Mouse (Mus musculus): Measurements from ENCODE around the gene Phf5a.

Gene Phf5a

DNA sequence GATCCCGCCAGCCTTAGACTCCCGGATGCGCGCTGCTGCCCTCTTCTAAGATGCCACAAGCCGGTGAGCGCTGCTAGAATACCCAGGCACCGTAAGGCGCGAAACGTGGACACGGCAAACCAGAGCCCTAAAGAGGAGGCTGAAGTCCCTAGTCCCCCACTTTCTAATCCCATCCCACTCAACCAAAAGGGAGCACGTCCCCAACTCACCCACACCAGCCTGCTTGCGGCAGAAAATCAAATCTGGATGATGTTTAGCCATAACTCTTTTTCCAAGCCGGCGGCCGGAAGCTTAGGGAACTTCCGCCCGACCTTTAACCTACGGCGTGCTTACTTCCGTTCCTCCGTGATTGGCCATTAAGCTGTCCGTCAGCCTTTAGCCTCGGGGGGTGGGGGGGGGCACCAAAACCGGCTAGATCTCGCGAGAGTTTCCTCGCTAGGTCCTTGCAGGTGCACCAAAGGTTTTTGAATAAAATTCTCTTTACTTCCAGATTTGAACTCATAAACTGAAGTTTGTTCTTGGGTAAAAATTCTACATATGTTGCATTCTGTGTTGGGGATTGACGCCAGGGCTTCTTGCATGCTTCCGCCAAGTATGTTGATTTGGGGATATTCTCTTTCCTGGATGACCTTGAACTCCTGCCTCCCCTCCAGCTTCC, at the start of gene Phf5a:
Phf5a (minus strand) TSS at position 308 of the 658 bp plus-strand sequence.
- in situ Hi-C loops (cut with MboI; ENCODE audit: unreplicated experiment in 2 of 2): no loop called here

GRCm38 (mm10) chr15:81921255-81921654, 49.5 kb upstream of the Phf5a start:
- in situ Hi-C loops (cut with MboI; ENCODE audit: unreplicated experiment in 2 of 2): no loop called here

- in situ Hi-C loops (cut with MboI; ENCODE audit: unreplicated experiment in 2 of 2): no loop called here
These were observed 49.0 kb upstream of the Phf5a start for GRCm38 (mm10) chr15:81920546-81921217.

GRCm38 (mm10) chr15:81919062-81919461, 47.4 kb upstream of the Phf5a start:
- in situ Hi-C loops (cut with MboI; ENCODE audit: unreplicated experiment in 2 of 2): loop anchor here (5.0 kb wide), 1 partner anchor 217 kb away; no protein-coding TSS in a partner anchor

GRCm38 (mm10) chr15:81917621-81918463, 46.1 kb upstream of the Phf5a start:
- in situ Hi-C loops (cut with MboI; ENCODE audit: unreplicated experiment in 2 of 2): loop anchor here (5.0 kb wide), 1 partner anchor 216 kb away; no protein-coding TSS in a partner anchor

- in situ Hi-C loops (cut with MboI; ENCODE audit: unreplicated experiment in 2 of 2): loop anchor here (5.0 kb wide), 1 partner anchor 215 kb away; no protein-coding TSS in a partner anchor
These were observed 45.5 kb upstream of the Phf5a start for GRCm38 (mm10) chr15:81917201-81917600.

- in situ Hi-C loops (cut with MboI; ENCODE audit: unreplicated experiment in 2 of 2): loop anchor here (5.0 kb wide), 1 partner anchor 213 kb away; no protein-coding TSS in a partner anchor
These were observed 44.0 kb upstream of the Phf5a start for GRCm38 (mm10) chr15:81915663-81916062.

DNA sequence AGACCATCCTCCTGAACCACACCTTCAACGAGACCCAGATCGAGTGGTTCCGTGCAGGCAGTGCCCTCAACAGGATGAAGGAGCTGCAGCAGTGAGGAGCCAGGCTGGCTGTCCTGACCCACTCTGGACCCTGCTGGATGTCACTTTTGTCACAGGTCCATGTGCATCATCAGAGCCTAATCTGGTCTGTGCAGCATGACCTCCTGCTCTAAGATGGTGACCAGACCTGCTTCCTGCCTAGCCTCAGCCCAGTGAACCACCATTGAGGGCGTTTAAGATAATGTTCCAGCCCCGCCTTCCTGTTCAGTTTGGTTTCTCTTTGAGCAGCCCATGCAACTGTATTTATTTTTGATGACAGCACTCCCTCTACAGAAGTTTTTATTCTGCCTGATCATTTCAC, 43.0 kb upstream of the Phf5a start:
- in situ Hi-C loops (cut with MboI; ENCODE audit: unreplicated experiment in 2 of 2): loop anchor here (5.0 kb wide), 1 partner anchor 212 kb away; no protein-coding TSS in a partner anchor

GRCm38 (mm10) chr15:81912498-81912897, 40.8 kb upstream of the Phf5a start:
- in situ Hi-C loops (cut with MboI; ENCODE audit: unreplicated experiment in 2 of 2): no loop called here

DNA sequence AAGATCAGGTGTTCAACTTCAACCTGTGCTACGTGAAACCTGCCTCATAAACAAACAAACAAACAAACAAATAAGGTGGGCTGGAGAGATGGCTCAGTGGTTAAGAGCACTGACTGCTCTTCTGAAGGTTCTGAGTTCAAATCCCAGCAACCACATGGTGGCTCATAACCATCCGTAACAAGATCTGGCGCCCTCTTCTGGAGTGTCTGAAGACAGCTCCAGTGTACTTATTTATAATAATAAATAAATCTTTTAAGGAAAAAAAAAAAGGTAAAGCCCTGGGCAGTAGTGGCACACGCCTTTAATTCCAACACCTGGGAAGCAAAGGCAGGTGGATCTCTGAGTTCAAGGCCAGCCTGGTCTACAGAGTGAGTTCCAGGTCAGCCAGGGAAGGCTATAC, 37.1 kb upstream of the Phf5a start:
- in situ Hi-C loops (cut with MboI; ENCODE audit: unreplicated experiment in 2 of 2): loop anchor here (5.0 to 10.0 kb wide), 2 partner anchors 76 to 114 kb away; no protein-coding TSS in a partner anchor

DNA sequence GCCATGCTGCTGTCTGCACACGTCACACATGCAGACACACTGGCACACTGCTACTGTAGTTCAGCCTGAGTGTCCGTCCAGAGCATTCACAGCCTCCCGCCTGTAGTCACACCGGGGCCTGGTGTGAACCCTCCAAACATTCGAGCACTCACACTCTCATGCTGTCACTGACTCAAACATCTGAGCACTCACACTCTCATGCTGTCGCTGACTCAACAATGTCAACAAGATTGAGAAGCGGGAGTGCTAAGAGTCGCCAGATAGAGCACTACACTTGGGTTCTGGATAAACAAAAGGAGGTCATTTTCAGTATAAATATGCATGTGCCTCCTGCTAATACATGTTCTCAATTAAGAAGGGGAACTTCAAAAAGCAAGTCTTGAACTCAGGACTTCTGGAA, 36.2 kb upstream of the Phf5a start:
- in situ Hi-C loops (cut with MboI; ENCODE audit: unreplicated experiment in 2 of 2): loop anchor here (5.0 to 10.0 kb wide), 2 partner anchors 76 to 113 kb away; no protein-coding TSS in a partner anchor

DNA sequence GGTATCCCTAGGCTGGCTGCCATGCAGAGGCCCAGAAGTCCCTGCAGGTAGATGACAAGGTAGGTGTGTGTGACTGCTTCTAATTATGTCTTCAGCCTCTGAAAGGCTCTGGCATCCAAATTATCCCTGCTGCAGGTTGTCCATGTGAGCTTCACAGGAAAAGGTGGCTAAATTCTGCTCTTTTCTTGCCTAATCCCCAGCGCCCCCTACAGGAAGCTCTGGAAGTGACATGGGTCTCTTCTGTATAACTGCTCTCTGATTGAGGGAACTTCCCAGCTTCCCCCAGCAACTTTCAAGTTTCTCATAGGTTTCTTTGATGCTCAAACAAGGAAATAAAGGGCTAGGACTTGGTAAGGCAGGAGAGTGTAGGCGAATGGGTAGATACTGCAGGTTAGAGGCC, 33.2 kb upstream of the Phf5a start:
- in situ Hi-C loops (cut with MboI; ENCODE audit: unreplicated experiment in 2 of 2): loop anchor here (5.0 to 10.0 kb wide), 2 partner anchors 73 to 110 kb away; no protein-coding TSS in a partner anchor

DNA sequence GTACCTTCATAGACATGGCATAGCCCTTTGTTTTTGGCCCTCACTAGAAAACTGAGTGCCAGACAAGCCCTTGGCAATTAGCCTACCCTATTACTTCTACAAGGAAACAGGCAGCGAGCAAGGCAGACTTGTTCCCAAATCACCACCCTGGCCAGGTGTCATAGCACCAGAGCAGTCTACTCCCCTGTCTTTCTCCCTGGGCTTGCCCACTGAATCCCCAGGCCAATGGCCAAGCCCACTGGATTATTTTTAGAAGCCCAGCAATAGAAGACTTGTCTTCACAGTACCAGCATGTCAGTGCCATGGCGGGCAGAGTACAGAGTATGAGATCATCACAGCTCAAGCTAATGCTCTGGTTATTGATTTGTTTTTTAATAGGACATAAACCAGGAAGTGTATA, 27.0 kb upstream of the Phf5a start:
- in situ Hi-C loops (cut with MboI; ENCODE audit: unreplicated experiment in 2 of 2): no loop called here

DNA sequence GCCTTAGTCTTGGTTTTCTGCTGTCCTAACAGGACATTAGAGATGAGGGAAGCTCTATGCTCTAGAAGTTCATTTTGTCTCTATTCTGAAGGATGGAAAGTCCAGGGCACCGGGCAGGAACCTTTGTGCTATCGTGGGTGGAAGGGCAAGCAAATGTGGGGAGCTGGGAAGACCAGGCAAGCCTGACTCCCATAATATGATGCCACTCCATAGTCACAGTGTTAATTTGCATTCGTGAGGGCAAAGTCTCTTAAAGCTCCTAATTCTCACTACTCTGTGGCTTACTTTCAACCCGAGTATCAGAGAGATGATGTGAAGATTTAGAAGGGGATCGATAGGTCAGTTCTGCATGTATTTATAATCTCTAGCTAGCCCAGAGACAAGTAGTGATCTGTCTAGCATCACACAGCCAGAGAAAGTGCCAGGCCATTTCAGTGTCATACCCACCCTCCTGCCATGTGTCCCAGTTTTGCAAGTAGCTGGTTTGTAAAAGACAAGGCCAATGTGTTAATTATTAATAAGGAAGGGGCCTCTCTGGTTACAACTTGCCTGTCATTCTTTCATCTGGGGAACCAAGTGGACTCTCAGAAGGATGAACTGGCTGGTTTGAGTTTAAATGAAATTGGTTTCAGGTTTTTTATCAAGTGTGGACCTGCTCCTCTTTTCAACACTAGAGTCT, 26.0 kb upstream of the Phf5a start:
- in situ Hi-C loops (cut with MboI; ENCODE audit: unreplicated experiment in 2 of 2): no loop called here

- in situ Hi-C loops (cut with MboI; ENCODE audit: unreplicated experiment in 2 of 2): no loop called here
These were observed 24.7 kb upstream of the Phf5a start for GRCm38 (mm10) chr15:81896407-81896806.

DNA sequence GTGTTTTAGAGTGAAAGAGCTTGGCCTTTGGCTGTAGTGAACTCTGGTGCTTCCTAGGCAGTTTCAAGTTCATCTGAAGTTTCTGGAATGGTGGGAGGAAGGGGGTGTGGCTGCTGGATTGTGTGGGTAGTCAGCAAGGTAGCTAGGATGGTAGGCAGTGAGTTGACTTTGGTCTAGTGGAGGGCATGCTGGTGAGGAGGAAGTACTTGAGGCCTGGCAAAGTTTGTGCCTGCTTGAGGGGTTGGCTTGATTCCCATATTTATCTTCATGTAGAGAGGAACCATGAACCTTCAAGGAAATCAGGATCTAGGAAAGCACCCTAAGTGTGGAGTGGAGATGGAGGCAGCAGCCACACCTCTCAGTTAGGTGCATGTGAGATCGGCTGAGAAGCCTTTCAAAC, 22.3 kb upstream of the Phf5a start:
- in situ Hi-C loops (cut with MboI; ENCODE audit: unreplicated experiment in 2 of 2): no loop called here

DNA sequence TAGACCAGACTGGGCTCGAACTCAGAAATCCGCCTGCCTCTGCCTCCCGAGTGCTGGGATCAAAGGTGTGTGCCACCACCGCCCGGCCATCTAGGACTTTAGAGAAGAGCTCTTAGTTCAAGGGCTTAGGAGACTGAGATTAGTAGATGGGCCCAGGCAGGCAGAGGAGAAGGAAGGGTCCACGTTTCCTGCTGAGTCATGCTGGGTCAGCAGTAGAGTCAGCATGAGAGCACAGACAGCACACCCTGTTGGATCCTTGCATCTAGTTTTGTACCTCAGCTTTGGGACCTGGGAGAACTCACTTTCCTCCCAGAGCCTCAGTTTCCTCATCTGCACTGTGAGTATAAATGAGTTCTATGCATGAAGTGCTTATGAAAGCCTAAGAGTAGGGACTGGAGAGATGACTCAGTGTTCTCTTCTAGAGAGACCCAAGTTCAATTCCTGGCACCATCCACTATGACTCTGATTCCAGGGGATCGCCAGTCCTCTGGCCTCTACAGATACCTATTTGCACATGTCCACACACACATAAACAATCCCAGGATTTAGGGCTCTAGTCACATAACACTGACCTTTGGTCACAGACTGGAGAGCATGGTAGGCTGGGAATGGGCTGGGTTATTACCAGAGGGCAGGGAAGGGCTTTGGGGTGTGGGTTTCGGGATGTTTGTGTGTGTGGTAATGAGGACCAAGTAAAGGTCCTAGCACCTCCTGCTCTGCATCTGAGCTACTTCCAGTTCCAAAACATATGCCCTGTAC, 20.3 kb upstream of the Phf5a start:
- in situ Hi-C loops (cut with MboI; ENCODE audit: unreplicated experiment in 2 of 2): no loop called here

DNA sequence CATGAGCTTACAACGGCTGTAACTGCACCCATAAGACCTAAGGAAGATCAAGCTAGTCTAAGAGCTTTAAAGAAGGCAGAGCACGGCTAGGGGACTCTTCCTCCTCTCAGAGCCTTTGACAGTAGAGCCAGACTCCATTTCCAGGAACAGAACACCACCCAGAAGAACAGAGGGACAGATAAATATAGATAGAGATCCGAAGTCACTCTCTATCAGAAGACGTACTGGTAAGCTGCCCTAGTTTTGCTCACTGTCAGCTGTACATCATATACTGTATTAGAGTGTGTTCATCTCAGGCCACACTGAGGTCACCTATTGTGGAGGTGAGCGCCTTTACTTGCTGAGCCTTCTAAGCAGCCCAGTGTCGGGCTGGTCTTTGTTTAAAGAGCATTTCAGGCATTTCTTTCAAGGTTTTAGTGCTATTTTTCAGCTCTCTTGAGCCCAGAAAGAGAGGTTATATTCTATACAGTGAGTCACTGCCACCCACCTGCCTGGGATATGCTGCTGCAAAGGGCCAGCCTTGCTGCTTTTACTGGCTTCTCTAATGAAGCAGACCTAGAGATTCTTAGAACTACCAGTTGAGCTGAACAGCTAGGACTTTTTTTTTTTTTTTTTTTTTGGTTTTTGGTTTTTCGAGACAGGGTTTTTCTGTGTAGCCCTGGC, 19.6 kb upstream of the Phf5a start:
- in situ Hi-C loops (cut with MboI; ENCODE audit: unreplicated experiment in 2 of 2): no loop called here

GRCm38 (mm10) chr15:81889175-81889574, 17.5 kb upstream of the Phf5a start:
- in situ Hi-C loops (cut with MboI; ENCODE audit: unreplicated experiment in 2 of 2): no loop called here

Data from v-Abl transformed pro-B cells (cell line).